Mouse (Mus musculus) MEL-GATA-1-ER (cell line): ENCODE results near the gene Arl6ip1.
A peak's percentile ranks its signal among the peaks of the same experiment; 100 is the strongest.

Experiments
- DNase-seq: peaks from one replicate; pipeline ENCODE4 v3.0.0-alpha.2; 2012; ENCODE audit warnings: low read depth; ENCODE audit errors: extremely low read depth

Arl6ip1 gene

DNA sequence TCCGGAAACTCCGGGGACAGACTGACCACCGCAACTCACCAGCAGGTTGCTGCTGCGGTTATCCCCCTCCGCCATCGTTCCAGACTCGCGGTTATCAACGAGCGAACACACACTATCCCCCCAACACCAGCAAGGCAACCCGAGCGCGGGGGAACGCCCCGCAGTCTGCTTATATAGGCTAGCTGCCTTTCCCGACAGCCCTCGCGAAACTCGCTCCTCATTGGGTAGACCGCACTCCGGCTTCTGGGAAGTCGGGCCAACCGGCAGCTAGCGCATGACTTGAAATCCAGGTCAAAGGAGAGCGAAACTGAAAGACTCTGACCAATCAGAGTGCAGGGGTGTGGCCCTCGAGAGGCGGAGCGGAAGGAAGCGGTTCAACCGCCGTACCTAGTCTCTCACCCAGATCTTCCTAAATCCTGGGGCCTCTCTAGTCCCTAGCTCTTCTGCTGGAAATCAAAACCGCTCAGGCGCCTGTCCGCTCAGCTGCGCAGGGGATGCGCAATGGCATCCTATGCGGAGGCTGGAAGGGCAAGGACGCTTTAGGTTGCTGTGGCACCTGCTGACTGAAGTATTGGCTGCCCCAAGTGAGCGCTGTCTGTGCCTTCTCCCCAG lies at the start of gene Arl6ip1:
Gene Arl6ip1 (minus strand): TSS at position 233 of the 612 bp plus-strand sequence.
- peak; percentile 99 for DNase-seq

DNA sequence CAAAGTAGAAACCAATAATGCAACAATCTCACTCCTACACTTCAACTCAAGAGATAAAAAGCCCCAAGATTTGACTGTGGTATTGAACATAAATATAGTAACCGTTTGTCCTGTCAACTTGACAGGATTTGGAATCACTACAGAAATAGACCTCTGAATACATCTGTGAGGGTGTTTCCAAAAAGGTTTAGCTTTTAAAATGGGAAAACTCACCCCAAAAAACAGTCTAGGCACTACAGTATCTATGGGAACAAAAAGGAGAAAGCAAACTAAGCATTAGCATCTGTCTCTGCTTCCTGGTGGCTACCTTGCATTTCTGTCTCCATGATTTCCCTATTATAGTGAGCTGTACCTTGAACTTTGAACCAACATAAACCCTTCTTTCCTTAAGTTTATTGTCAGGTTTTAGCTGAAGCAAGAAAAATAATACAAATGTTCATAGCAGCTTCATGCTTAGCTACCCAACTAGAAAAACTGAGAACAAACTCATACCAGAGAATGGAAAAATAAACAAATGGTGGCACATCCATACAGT lies 46.4 kb upstream of the Arl6ip1 start:
- DNase-seq = no peak

DNA sequence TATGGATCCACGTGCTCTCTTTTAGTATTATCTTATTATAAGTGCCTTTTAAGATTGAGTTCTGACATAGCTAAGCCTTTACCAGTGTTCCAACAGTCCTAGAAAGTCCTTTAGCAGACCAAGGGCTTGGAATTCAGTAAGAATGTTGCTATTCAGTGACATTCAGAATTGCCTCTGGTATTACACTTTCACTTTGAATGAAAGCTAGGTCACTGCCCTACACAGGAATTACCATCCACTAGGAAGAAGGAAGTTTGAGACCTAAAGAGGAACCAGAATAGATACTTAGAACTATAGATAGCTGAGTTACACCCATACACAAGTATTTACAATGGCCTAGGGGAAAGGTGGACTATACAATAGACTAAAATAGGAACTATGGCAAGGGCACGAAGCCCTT lies 40.7 kb upstream of the Arl6ip1 start:
- DNase-seq = peak; percentile 27

GRCm38 (mm10) chr7:118163006-118163405 lies 33.5 kb upstream of the Arl6ip1 start:
- no peak for DNase-seq

DNA sequence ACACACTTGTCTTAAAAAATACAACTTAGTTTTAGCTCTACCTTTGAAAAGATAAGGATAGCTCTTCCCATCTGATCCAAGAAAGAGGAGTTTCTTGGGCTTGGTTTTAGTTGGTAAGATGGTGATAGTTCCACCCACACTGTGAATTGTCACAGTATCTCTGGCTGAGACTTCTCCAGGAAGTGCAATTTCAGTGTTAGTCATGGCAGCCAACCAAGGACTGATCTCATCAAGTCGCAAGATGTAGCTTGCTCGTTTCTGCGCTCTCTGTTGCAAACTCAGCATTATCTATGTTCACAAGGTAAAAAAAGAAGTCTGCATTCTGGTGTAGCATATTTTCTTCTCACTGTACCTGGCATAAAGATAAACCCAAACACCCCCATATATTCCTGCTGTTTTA lies 30.7 kb upstream of the Arl6ip1 start:
- no peak for DNase-seq

- DNase-seq = no peak
These were observed 27.0 kb upstream of the Arl6ip1 start for GRCm38 (mm10) chr7:118156461-118156860.

- DNase-seq = no peak
These were observed 24.7 kb upstream of the Arl6ip1 start for GRCm38 (mm10) chr7:118154150-118154549.

DNA sequence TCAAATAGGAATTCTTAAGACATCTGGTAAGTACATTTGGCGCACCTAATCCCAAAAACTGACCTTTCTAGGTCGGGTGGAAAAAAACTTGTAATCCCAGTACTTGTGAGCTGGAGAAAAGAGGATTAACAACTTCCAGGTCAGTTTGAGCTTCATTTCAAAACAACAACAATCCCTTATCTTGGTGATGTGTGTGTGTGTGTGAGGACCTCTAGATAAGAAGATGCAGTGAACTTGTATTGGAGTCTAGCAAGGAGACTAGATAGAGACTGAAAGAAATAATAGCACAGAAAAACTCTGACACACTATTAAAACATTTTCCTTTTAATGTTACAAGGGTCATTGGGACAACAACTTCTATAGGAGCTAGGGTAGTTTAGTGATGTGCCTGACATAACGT lies 14.1 kb upstream of the Arl6ip1 start:
- no peak for DNase-seq

- DNase-seq = no peak
These were observed 13.7 kb upstream of the Arl6ip1 start for GRCm38 (mm10) chr7:118143123-118143522.

DNA sequence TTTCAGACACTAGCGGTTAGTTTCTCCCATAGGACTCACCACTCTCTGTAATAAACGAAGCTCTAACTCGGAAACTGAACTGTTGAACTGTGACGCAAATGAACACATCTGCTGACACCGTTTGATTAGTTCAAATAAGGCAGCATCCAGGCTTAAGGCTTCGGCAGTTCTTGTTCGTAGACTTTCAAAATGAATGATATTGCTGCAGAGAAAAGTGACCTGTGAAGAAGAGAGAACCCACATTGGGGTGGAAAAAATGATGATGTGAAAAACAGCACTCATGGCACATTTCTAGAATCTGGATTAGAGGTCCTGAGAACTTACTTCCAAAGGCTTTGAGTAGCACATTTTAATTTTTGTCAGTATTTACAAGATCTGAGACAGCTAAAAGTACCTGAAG lies 11.8 kb upstream of the Arl6ip1 start:
- no peak for DNase-seq

- DNase-seq = no peak
These were observed 5.7 kb upstream of the Arl6ip1 start for GRCm38 (mm10) chr7:118135128-118135527.

GRCm38 (mm10) chr7:118128925-118129429 lies 485 bp downstream of the Arl6ip1 start:
- DNase-seq = no peak

DNA sequence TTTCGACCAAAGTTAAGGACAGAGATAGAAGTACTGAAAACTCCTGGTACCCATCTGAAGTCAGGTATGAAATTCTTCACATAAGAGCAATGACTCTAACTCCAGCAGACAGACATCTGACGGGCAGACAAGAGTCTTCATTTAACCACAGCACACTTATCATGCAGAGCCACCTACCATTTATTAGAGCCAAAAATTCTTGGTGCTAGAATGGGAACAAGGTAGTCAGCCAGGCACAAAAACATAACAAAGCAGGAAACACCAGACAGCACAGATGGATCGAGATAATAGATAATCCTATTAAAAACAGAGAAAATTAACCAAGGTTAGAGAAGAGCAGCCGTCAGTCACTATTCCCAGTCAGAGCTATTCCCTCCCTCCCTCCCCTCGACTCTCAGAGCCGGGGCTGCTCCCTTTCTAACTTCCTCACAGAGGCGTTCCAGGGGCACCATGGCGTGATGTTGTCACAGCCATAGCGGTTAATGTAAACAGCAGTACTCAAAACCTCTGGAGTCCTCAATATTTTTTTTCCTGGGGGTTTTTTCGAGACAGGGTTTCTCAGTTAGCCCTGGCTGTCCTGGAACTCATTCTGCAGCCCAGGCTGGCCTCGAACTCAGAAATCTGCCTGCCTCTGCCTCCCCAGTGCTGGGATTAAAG lies 3.1 kb downstream of the Arl6ip1 start:
- peak; percentile 78 for DNase-seq

GRCm38 (mm10) chr7:118125736-118126135 lies 3.7 kb downstream of the Arl6ip1 start:
- no peak for DNase-seq

DNA sequence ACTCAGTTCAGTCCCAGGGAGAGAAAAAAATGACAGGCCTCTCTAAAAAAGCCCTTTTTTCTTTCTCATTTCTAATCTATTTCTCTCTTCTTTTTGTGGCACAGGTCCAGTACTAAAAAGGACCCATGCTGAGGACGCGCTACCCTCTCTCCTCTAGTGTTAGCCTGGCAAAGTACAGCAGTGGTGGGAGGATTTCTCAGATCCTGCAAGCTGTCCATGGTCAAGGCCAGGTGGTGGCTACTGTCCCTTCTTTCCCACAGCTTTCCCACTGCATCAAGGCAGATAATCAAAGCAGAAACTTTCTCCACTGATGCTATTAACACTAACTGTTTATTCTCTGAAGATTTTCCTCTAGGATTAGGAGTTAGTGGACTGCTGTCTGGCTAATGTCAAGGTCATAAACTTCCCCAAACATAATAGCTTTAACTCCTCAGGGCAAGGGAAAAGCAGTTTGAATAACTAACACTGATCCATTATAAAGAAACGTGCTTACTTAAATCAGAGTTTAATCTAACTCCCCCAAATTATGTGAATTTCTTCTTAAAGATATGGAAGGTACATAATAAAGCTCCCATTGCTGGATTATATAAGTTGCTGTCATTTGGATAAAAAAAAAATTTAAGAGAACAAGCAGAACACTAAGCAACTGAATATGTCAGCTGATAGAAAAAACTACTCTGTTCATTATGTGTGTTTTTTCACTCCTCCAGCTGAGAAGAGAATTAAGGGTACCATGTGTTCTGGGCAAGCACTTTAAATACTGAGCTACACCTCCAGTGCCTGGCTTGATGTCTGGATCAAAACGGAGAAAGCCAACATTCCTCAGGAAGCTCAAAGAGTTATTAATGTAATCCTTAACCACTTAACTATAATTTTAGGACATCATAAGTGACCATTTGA lies 5.7 kb downstream of the Arl6ip1 start:
- no peak for DNase-seq

- DNase-seq = no peak
These were observed 7.2 kb downstream of the Arl6ip1 start for GRCm38 (mm10) chr7:118122235-118122634.

DNA sequence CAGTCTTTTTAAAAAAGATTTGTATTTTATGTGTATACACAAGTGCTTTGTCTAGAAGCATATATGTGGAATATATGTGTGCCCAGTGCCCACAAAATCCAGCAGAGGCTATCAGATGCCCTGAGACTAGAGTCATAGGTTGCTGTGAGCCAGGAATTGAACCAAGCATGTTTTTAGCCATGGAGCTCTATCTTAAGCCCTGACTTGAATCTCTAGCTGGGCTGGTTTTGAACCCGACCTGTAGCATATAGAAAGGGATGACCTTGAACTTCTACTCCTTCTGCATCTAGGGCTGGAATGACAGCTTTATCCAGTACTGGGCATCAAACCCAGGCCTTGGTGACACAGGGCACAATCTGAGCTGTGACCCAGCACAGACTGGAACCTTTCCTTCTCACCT lies 8.8 kb downstream of the Arl6ip1 start:
- no peak for DNase-seq

GRCm38 (mm10) chr7:118119946-118120345 lies 9.5 kb downstream of the Arl6ip1 start:
- no peak for DNase-seq

DNA sequence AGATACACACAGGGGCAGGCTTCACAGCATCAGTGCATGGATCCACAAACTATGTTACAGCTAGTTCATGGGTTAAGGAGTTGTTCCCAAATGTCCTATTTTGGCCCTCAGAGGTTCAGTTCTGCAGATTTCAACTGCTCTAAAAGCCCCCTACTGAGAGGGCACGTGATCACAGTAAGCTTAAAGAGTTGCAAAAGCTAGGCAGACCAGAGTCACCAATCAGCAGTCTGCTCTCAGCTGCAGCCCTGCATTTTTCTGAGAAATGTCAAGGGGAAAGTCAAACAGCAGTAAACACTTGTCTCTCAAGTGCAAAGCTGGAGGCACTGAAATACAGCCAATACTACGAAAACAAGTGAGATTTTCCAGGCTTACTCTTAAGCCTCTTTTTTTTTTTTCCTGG lies 10.3 kb downstream of the Arl6ip1 start:
- DNase-seq = no peak

- DNase-seq = peak; percentile 76
These were observed 11.0 kb downstream of the Arl6ip1 start for GRCm38 (mm10) chr7:118118426-118118825.

- DNase-seq = no peak
These were observed 11.8 kb downstream of the Arl6ip1 start for GRCm38 (mm10) chr7:118117539-118118210.
